Mouse (Mus musculus) left cerebral cortex, adult 2 months (tissue): ENCODE data around the gene Fmnl3. TPM values are rescaled to one million over a fixed set of nuclear protein-coding genes. Genes with fewer than 3 reads are reported as not detected.
A peak's percentile ranks its signal among the peaks of the same experiment; 100 is the strongest.

ENCODE experiments used
- DNase-seq, 2 experiments: peaks; one replicate each; pipeline ENCODE4 v3.0.0; 2021 to 2022; ENCODE audit warnings: low spot score in 2 of 2, mixed read lengths in 1 of 2; ENCODE audit errors: extremely low spot score in 1 of 2
- H3K27ac ChIP-seq: fragments of 200-600 bp; 2 replicates; pipeline ENCODE4 v1.8.1; 2022
- H3K4me3 ChIP-seq: fragments of 200-600 bp; 2 replicates; pipeline ENCODE4 v1.8.1; 2022
- CTCF ChIP-seq: fragments of 200-600 bp; IDR thresholded peaks from 2 replicates; pipeline ENCODE4 v1.8.1; 2022; ENCODE audit warnings: antibody characterized with exemption, mild to moderate bottlenecking, moderate library complexity
- intact Hi-C: fragments of 180-260 bp; cut with DNase I; formaldehyde crosslinking; loops from one replicate; pipeline ENCODE4 v1.15.1; 2025
- total RNA-seq, 2 experiments: library from RNA; stranded (reverse); gene quantifications; 2 replicates each; pipeline ENCODE4 v1.2.3; 2021

Gene Fmnl3
- total RNA-seq, 2 experiments from 2014 or later: 10.0 to 11.4 TPM

DNA sequence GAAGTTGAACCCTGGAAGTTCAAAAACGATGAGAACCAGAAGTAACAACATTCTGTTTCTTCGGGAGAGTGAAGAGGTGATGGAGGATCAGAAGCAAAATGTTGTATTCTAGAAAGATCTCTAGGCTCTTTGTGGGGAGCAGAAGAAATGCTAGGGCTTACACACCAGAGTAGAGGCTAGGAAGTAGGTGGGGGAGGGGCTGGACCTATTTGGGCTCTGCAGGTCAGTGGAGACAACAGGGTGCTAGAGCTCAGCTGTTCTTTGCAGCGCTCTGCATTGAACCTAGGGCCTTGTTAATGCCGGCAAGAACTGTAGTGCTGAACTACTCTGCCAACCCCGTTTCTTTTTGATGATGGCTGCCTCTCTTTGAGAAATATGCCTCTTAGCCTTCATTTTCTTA is 74.1 kb downstream of the Fmnl3 start:
- intact Hi-C loops: loop anchor here (10.0 kb wide), 1 partner anchor 381 kb away; the partner anchor contains the start of gene Lmbr1l
- peak overlapping the region; percentile 68 for H3K4me3 ChIP-seq
- no peak for TF ChIP-seq CTCF
- no peak for DNase-seq
- peak overlapping the region; percentile 86 for H3K27ac ChIP-seq

DNA sequence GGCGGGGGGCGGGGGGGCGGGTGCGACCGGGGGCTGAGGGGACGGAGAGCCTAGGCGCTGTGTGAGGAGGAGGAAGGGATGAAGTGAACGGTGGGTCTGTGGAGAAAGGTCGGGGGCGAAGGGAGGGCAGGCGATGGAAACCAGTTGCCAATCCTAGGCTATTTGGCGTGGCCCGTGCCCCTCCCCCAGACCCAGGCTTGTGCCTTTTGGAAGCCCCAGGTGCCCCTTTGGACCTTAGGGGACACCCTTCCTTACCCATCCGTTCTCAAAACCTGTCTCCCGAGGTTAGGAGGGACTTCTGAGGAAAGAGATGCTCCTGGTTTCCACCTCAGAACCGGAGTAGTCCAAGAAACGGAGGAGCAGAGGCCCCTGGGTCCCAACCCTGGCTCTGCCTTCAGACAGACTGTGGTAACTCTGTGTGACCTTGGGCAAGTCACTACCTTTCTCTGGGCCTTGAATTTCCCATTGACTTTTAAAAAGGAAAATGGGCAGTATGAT is 74.7 kb downstream of the Fmnl3 start, which contains the start of gene Fam186b:
Gene Fam186b, minus strand, starts transcription at position 405 of the 498 bp plus-strand sequence.
- Histone ChIP-seq H3K27ac (peak within 1 kb of the TSS; percentile 86), H3K4me3 (peak within 1 kb of the TSS; percentile 68)
- intact Hi-C loops: loop anchor here (10.0 kb wide), 1 partner anchor 381 kb away; the partner anchor contains the start of gene Lmbr1l
- DNase-seq: peak in 1 of 2 experiments; percentile 37
- TF ChIP-seq CTCF: no peak

GRCm38 (mm10) chr15:99294813-99295374 is 75.4 kb downstream of the Fmnl3 start, which contains the start of gene Prpf40b:
Prpf40b (plus strand) TSS chr15:99295087.
- intact Hi-C loops: loop anchor here (10.0 kb wide), 1 partner anchor 380 kb away; the partner anchor contains the start of gene Lmbr1l
- H3K4me3 ChIP-seq: peak within 1 kb of the TSS; percentile 68
- peak; percentile 96 for DNase-seq

DNA sequence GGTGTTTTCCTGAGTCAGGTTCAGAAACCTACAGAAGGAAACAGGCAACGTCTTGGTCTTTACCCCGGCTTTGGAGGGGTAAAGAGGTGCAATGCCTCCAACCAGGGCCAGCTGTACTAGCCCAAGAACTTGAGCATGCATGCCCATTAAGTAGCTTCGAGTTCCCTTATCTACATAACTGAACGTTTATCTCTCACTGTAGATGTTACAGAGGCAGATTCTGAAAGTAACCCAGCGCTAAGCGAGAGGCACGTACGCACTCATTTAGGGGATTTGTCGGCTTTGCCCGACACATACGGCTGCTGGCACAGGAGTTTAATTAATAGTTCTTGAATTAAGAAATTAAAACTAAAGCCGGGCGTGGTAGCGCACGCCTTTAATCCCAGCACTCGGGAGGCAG is 76.0 kb downstream of the Fmnl3 start:
- peak overlapping the region; percentile 68 for H3K4me3 ChIP-seq

More at GRCm38 (mm10) chr15:99294813-99295374, 75.4 kb downstream of the Fmnl3 start, which contains the start of gene Prpf40b:
- peak; percentile 50 for TF ChIP-seq CTCF
- H3K27ac ChIP-seq: peak within 1 kb of the TSS; percentile 86

DNA sequence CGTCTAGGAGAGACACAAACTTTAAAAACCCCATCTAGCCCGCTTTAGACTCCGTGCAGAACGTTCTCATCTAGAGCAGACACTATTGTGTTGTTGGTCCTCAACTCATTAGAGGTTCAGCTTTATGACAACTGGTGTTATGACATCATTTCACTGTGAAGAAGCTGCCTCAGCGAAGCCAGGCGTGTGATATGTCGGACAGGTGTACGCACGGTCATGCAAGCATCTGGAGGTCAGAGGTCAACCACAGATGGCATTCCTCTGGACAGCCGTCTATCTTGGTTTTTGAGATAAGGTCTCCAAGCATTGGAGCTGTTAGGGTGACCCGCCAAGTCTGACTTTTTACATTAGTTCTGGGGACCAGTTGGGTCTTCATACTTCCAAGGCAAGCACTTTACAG is 79.7 kb downstream of the Fmnl3 start:
- intact Hi-C loops: loop anchor here (10.0 kb wide), 1 partner anchor 376 kb away; the partner anchor contains the start of gene Lmbr1l
- no peak for DNase-seq
- no peak for TF ChIP-seq CTCF

More for the DNA sequence above, 76.0 kb downstream of the Fmnl3 start:
- intact Hi-C loops: loop anchor here (10.0 kb wide), 1 partner anchor 379 kb away; the partner anchor contains the start of gene Lmbr1l
- TF ChIP-seq CTCF: no peak
- H3K27ac ChIP-seq: peak overlapping the region; percentile 81
- no peak for DNase-seq

GRCm38 (mm10) chr15:99285189-99285535 is 85.1 kb downstream of the Fmnl3 start:
- DNase-seq: no peak
- intact Hi-C loops: no loop called here
- Histone ChIP-seq H3K4me3 (no peak overlapping the region), H3K27ac (no peak overlapping the region)
- no peak for TF ChIP-seq CTCF

More for the DNA sequence above, 79.7 kb downstream of the Fmnl3 start:
- Histone ChIP-seq H3K4me3 (no peak overlapping the region), H3K27ac (no peak overlapping the region)

- H3K27ac ChIP-seq: no peak overlapping the region
- no peak for DNase-seq
- TF ChIP-seq CTCF: no peak
- H3K4me3 ChIP-seq: no peak overlapping the region
- intact Hi-C loops: no loop called here
Observed at GRCm38 (mm10) chr15:99284527-99285188, 85.6 kb downstream of the Fmnl3 start.

DNA sequence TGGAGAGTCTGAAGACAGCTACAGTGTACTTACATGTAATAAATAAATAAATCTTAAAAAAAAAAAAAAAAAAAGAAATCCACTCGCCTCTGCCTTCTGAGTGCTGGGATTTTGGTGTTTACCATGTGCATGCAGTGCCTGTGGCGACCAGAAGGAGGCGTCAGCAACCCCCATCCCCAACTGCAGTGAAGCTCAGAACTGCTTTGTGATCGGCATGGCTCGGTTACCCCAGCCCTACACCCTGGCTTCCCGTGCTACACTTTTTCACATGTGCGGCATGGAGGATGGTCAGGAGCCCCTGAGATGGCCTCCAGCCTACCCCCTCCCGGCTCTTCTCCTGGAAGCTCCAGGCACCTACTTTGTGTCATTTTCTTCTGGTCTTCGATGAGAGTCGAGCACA is 86.8 kb downstream of the Fmnl3 start:
- intact Hi-C loops: no loop called here
- DNase-seq: no peak
- TF ChIP-seq CTCF: peak; percentile 36
- H3K27ac ChIP-seq: no peak overlapping the region
- H3K4me3 ChIP-seq: no peak overlapping the region

DNA sequence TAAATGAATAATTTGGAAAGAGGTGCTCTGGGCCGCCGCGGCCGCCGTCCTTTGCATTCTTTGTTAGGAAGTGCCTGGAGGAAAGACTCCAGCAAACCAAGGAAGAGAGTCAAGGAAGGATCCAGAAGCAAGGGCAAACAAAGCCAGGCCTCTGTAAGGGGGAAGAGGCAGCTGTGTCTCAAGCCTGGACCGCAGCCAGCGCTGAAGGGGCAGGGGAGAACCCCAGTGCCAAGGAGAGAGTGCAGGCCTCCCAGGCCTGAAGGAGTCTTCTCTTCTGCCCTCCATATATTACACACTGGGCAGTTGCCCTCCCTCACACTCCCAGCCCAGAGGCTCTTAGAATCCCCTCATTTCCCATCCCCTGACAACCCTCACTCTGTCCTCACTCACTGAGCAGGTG is 92.0 kb downstream of the Fmnl3 start:
- TF ChIP-seq CTCF: no peak
- intact Hi-C loops: no loop called here
- Histone ChIP-seq H3K4me3 (no peak overlapping the region), H3K27ac (no peak overlapping the region)
- no peak for DNase-seq

DNA sequence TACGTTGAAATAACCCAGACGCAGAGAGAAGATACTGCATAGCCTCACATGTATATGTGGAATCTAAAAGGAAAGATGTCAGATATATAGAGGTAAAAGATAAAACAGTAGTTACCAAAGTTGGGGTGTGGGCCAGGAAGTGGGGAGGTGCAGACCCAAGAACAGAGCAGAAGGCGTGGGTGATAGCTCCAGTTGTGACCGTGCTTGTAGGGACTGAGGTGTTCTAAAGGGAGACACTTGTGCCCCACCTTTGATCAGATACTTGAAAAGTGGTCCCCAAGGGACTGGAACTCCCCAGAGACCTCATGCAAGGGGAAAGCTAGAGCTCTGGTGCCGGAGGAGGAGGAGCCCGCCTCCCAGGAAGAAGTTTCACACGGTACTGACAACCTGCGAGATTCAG is 94.2 kb downstream of the Fmnl3 start:
- no peak for TF ChIP-seq CTCF
- no peak for DNase-seq
- Histone ChIP-seq H3K4me3 (no peak overlapping the region), H3K27ac (no peak overlapping the region)
- intact Hi-C loops: no loop called here

Other genes starting within 250 kb of the Fmnl3 start
- 10 to 100 TPM; 34.8 to 35.6 TPM for gene Spats2, start 244.6 kb downstream of the Fmnl3 start, total RNA-seq
- 100 to 1,000 TPM; 174 to 180 TPM for gene Kcnh3, start 145.6 kb downstream of the Fmnl3 start, total RNA-seq
- 10 to 100 TPM; 77.3 to 81.0 TPM for gene Mcrs1, start 118.5 kb downstream of the Fmnl3 start, total RNA-seq
- 100 to 1,000 TPM; 111 to 119 TPM for gene Prpf40b, start 75.4 kb downstream of the Fmnl3 start, total RNA-seq
- 1 to 10 TPM; 1.3 to 1.8 TPM for gene Fam186b, start 74.6 kb downstream of the Fmnl3 start, total RNA-seq
- gene Tmbim6, start 22.4 kb upstream of the Fmnl3 start, total RNA-seq: 100 to 1,000 TPM; 332 to 333 TPM
- 10 to 100 TPM; 19.2 to 21.3 TPM for gene Nckap5l, start 87.3 kb upstream of the Fmnl3 start, total RNA-seq
- gene Bcdin3d, start 104.2 kb upstream of the Fmnl3 start, total RNA-seq: 1 to 10 TPM; 3.7 to 5.4 TPM
- gene Faim2, start 157.7 kb upstream of the Fmnl3 start, total RNA-seq: 100 to 1,000 TPM; 421 to 422 TPM
- under 1 TPM in 1 of 2 experiments, not detected in 1; 0.25 TPM for gene Aqp2, start 208.6 kb upstream of the Fmnl3 start, total RNA-seq
- under 1 TPM; 0.59 to 0.79 TPM for gene Aqp5, start 220.3 kb upstream of the Fmnl3 start, total RNA-seq
- gene Aqp6, start 230.9 kb upstream of the Fmnl3 start, total RNA-seq: under 1 TPM; 0.61 to 0.70 TPM